Mouse (Mus musculus) embryonic fibroblast, embryonic 13.5 days (primary cell): ENCODE results near the gene Atp5b.

Source experiments
- CTCF ChIP-seq: IDR thresholded peaks from 2 replicates; pipeline ENCODE4 v1.5.1; 2011; ENCODE audit warnings: mild to moderate bottlenecking, control low read depth, low read length, moderate library complexity, borderline replicate concordance; ENCODE audit not compliant: insufficient read depth
- POLR2A ChIP-seq: IDR thresholded peaks from 2 replicates; pipeline ENCODE4 v1.6.1; 2011; ENCODE audit warnings: low read depth, mild to moderate bottlenecking, control low read depth, low read length, moderate library complexity

DNA sequence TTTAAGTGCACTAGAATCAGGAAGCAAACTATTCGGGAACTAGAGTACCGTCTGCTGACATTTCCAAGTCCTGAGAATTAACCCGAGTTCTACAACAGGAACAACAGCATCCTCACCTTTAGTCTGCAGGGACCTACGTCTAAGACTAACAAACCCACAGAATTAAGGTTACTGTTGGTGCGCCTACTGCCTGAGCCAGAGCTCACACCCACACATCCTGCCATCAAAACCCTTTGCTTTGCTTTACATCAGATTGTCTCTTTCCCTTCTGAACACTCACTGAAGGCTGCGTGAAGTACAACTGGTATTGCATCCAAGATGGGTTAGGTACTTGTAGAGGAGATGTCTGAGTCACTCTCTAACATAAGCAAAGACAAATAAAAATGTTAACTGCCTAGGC, 52.3 kb downstream of the Atp5b start:
- TF ChIP-seq CTCF (no peak), POLR2A (no peak)
